Mouse (Mus musculus) adrenal gland, adult 8-10 months (tissue): ENCODE results near the gene Tnip1. TPM values are rescaled to one million over a fixed set of nuclear protein-coding genes. Genes with fewer than 3 reads are reported as not detected.
A peak's percentile ranks its signal among the peaks of the same experiment; 100 is the strongest.

Experiments used
- DNase-seq: peaks from one replicate; pipeline ENCODE4 v3.0.0; 2022
- total RNA-seq, 4 experiments: library from RNA; stranded (reverse); gene quantifications; 2 replicates each; pipeline ENCODE4 v1.2.4; 2022

Gene Tnip1
- total RNA-seq, 4 experiments from 2014 or later, result 94.2 to 126 (median 103) TPM

- no peak for DNase-seq
Measured at GRCm38 (mm10) chr11:54876031-54876430, 86.7 kb downstream of the Tnip1 start.

GRCm38 (mm10) chr11:54871831-54872537, 90.7 kb downstream of the Tnip1 start:
- peak; percentile 63 for DNase-seq

- DNase-seq, result no peak
Measured at GRCm38 (mm10) chr11:54869318-54869717, 93.4 kb downstream of the Tnip1 start.

GRCm38 (mm10) chr11:54868445-54868844, 94.3 kb downstream of the Tnip1 start:
- DNase-seq, result no peak

GRCm38 (mm10) chr11:54867903-54868434, 94.7 kb downstream of the Tnip1 start:
- DNase-seq, result no peak

- no peak for DNase-seq
Measured at GRCm38 (mm10) chr11:54867049-54867385, 95.7 kb downstream of the Tnip1 start.

GRCm38 (mm10) chr11:54866119-54867048, 96.3 kb downstream of the Tnip1 start, which contains the start of gene Hint1:
Gene Hint1 (plus strand): TSS chr11:54866383.
- peak; percentile 87 for DNase-seq

GRCm38 (mm10) chr11:54865330-54866085, 97.2 kb downstream of the Tnip1 start:
- no peak for DNase-seq

- DNase-seq, result no peak
Measured at GRCm38 (mm10) chr11:54862621-54863520, 99.8 kb downstream of the Tnip1 start.

- no peak for DNase-seq
Measured at GRCm38 (mm10) chr11:54861471-54862420, 101.0 kb downstream of the Tnip1 start.

Other genes starting within 250 kb of the Tnip1 start
- gene Cdc42se2, start 175.2 kb downstream of the Tnip1 start, total RNA-seq, result 10 to 100 TPM; 23.7 to 33.0 (median 28.7) TPM
- 10 to 100 TPM in 2 of 4 experiments, 1 to 10 TPM in 2; 3.4 to 14.4 (median 9.6) TPM for gene Lyrm7, start 102.0 kb downstream of the Tnip1 start, total RNA-seq
- 100 to 1,000 TPM; 236 to 370 (median 298) TPM for gene Hint1, start 96.5 kb downstream of the Tnip1 start, total RNA-seq
- gene Gpx3, start 60.5 kb downstream of the Tnip1 start, total RNA-seq, result 100 to 1,000 TPM in 3 of 4 experiments, 10 to 100 TPM in 1; 89.1 to 315 (median 150) TPM
- 100 to 1,000 TPM; 121 to 184 (median 133) TPM for gene Anxa6, start 70.5 kb upstream of the Tnip1 start, total RNA-seq
- 1 to 10 TPM; 3.9 to 7.5 (median 4.5) TPM for gene Ccdc69, start 115.2 kb upstream of the Tnip1 start, total RNA-seq
- gene Gm2a, start 135.2 kb upstream of the Tnip1 start, total RNA-seq, result 100 to 1,000 TPM; 254 to 285 (median 274) TPM
- gene Slc36a3, start 188.8 kb upstream of the Tnip1 start, total RNA-seq, result not detected
- gene Slc36a2, start 222.2 kb upstream of the Tnip1 start, total RNA-seq, result 10 to 100 TPM; 11.2 to 54.4 (median 43.2) TPM
- gene Slc36a1, start 241.4 kb upstream of the Tnip1 start, total RNA-seq, result 10 to 100 TPM; 24.4 to 27.7 (median 24.6) TPM